Mouse (Mus musculus): ENCODE results near the gene Dhx36.

The Dhx36 gene

GRCm38 (mm10) chr3:62418387-62419138, 88.2 kb downstream of the Dhx36 start:
- no peak for DNase-seq

Data from spleen, adult 18-20 months (tissue).